Comparison of ENCODE assay signal across 21 mouse cellular contexts in the genomic region with DNA sequence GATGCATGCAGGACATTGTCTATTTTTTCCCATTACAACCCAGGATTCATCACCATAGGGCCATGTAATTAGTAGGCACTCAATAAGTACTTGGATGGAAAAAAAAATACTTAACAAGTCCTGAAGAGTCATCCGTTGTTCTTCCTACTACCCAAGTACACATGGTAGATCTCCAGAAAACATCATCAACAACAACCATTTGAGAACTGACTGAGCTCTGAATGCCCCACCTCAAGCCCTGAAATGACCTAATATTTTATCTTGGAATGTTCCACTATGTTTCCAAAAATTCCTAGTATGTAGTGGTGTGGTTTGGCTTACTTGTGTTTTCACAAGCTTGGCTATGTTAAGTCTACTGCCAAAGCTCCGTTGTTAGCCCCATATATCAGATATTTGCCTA.
"Had no signal": no experiment of that assay in that cellular context is flagged by ENCODE, and none has a peak within 500 bp of the region (broad histone marks: within the 10 kb centered on the region; RNA-seq: fewer than 3 reads in every experiment).

No protein-coding gene starts in this region.

- DNase-seq: kidney, postnatal 10 days; kidney, postnatal 36 days; layer of hippocampus, postnatal 36 days; left cerebral cortex, postnatal 4 days; liver, postnatal 0 days; lung, embryonic 14.5 days; lung, postnatal 4 days; midbrain, embryonic 14.5 days; right cerebral cortex, adult 18-20 months; right cerebral cortex, postnatal 14 days; right cerebral cortex, postnatal 4 days; spleen, adult 18-20 months; thymus, postnatal 36 days had no signal

- H3K4me1 ChIP-seq: kidney, embryonic 15.5 days; limb, embryonic 12.5 days; limb, embryonic 15.5 days; neural tube, embryonic 12.5 days; neural tube, embryonic 15.5 days; stomach, embryonic 15.5 days had no signal

- H3K4me3 ChIP-seq: kidney, embryonic 15.5 days; left cerebral cortex, adult 2 months; limb, embryonic 12.5 days; limb, embryonic 15.5 days; neural tube, embryonic 12.5 days; neural tube, embryonic 15.5 days; stomach, embryonic 15.5 days had no signal

- H3K27ac ChIP-seq: kidney, embryonic 15.5 days; left cerebral cortex, adult 2 months; limb, embryonic 12.5 days; limb, embryonic 15.5 days; liver, embryonic 14.5 days; neural tube, embryonic 12.5 days; neural tube, embryonic 15.5 days; stomach, embryonic 15.5 days had no signal

- H3K27me3 ChIP-seq: kidney, embryonic 15.5 days; limb, embryonic 12.5 days; limb, embryonic 15.5 days; neural tube, embryonic 12.5 days; neural tube, embryonic 15.5 days; stomach, embryonic 15.5 days had no signal
